Mouse (Mus musculus): ENCODE measurements around the gene Bhlha9. TPM values are rescaled to one million over a fixed set of nuclear protein-coding genes. Genes with fewer than 3 reads are reported as not detected.

The Bhlha9 gene
- polyA plus RNA-seq, 1 experiment: 3.0 TPM

DNA sequence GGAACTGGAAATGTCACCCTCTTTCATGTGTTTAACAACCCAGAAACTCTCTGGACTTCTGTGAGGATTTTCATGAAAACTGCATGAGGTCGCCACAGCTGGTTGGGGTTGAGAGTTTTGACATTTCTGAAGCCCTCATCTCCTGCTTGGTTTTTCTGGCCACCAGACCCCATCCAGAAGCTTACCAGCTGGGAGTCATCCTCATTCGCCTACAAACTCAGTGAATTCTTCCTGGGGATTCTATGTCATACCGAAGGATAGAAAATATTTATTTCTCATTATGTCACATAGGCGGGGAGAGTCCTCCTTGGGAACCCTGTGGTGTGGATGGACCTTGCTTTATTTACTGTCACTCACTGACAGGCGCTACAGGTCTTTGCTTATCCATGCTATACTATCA, 41.8 kb upstream of the Bhlha9 start:
- TF ChIP-seq CTCF (IDR thresholded peaks at IDR 0.05; ENCODE audit: borderline replicate concordance, insufficient read depth, low read depth, low read length): no peak
- Histone ChIP-seq H3K27ac (ENCODE audit: insufficient read depth, low read length) (no peak overlapping the region), H3K4me3 (replicated peaks; ENCODE audit: insufficient read depth, low read depth, low read length) (no peak overlapping the region), H3K4me1 (ENCODE audit: control insufficient read depth, insufficient read depth, low read length) (no peaks in the 10 kb centered on the region), H3K27me3 (ENCODE audit: control insufficient read depth, insufficient read depth, low read length) (no peaks in the 10 kb centered on the region)
- no peak for DNase-seq
- 89% methylated on average over 5 of the region's 5 CpGs for WGBS

GRCm38 (mm10) chr11:76639269-76639985, 32.8 kb upstream of the Bhlha9 start:
- TF ChIP-seq CTCF (IDR thresholded peaks at IDR 0.05; ENCODE audit: borderline replicate concordance, insufficient read depth, low read depth, low read length) (no peak), POLR2A (IDR thresholded peaks at IDR 0.05; ENCODE audit: borderline replicate concordance, insufficient read depth, low read length) (no peak)
- no peaks in the 10 kb centered on the region for H3K27me3 ChIP-seq (ENCODE audit: control insufficient read depth, insufficient read depth, low read length)
- H3K4me3 ChIP-seq (replicated peaks; ENCODE audit: insufficient read depth, low read depth, low read length): no peak overlapping the region
- peaks cover 3% of the 10 kb centered on the region; the same call in 1 of the 2 replicates for H3K4me1 ChIP-seq (ENCODE audit: control insufficient read depth, insufficient read depth, low read length)
- 19% methylated on average over 17 of the region's 17 CpGs for WGBS
- DNase-seq: peak; percentile 58 to 68
- H3K27ac ChIP-seq (ENCODE audit: insufficient read depth, low read length): no peak overlapping the region

- H3K4me3 ChIP-seq (replicated peaks; ENCODE audit: insufficient read depth, low read depth, low read length): no peak overlapping the region
- DNase-seq: no peak
- no peak overlapping the region for H3K27ac ChIP-seq (ENCODE audit: insufficient read depth, low read length)
- H3K27me3 ChIP-seq (ENCODE audit: control insufficient read depth, insufficient read depth, low read length): no peaks in the 10 kb centered on the region; the same call in 1 of the 2 replicates
- TF ChIP-seq POLR2A (IDR thresholded peaks at IDR 0.05; ENCODE audit: borderline replicate concordance, insufficient read depth, low read length) (no peak), CTCF (IDR thresholded peaks at IDR 0.05; ENCODE audit: borderline replicate concordance, insufficient read depth, low read depth, low read length) (no peak)
- H3K4me1 ChIP-seq (ENCODE audit: control insufficient read depth, insufficient read depth, low read length): peaks cover 3% of the 10 kb centered on the region; the same call in 1 of the 2 replicates
- WGBS: 77% methylated on average over 4 of the region's 4 CpGs
Measured at GRCm38 (mm10) chr11:76640231-76640630, 32.0 kb upstream of the Bhlha9 start.

GRCm38 (mm10) chr11:76644257-76644656, 28.0 kb upstream of the Bhlha9 start:
- Histone ChIP-seq H3K27me3 (ENCODE audit: control insufficient read depth, insufficient read depth, low read length) (no peaks in the 10 kb centered on the region; the same call in 1 of the 2 replicates), H3K4me1 (ENCODE audit: control insufficient read depth, insufficient read depth, low read length) (peaks cover 7% of the 10 kb centered on the region), H3K4me3 (replicated peaks; ENCODE audit: insufficient read depth, low read depth, low read length) (no peak overlapping the region), H3K27ac (ENCODE audit: insufficient read depth, low read length) (no peak overlapping the region)
- TF ChIP-seq CTCF (IDR thresholded peaks at IDR 0.05; ENCODE audit: borderline replicate concordance, insufficient read depth, low read depth, low read length): no peak
- TF ChIP-seq POLR2A (IDR thresholded peaks at IDR 0.05; ENCODE audit: borderline replicate concordance, insufficient read depth, low read length): no peak
- DNase-seq: no peak
- WGBS: 80% methylated on average over 6 of the region's 6 CpGs

DNA sequence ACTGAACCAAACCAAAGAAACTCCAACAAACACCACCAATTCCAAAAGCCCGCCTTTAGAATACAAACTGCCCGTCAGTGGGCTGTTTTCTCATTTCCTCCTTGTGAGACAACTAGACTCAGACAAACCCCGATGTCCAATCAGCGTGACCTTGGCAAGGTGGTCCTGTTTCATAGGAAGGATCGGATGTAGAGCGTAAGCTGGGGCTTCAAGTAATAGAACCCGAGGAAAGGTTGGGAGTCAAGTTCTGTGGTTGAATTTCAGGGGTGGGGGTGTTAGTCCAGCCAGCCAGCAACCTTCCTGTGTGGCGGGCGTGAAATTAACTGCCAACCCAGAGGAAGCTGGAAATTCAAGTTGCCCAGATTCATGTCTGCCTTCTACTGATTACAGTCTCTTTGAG, 27.2 kb upstream of the Bhlha9 start:
- H3K27ac ChIP-seq (ENCODE audit: insufficient read depth, low read length): no peak overlapping the region
- TF ChIP-seq POLR2A (IDR thresholded peaks at IDR 0.05; ENCODE audit: borderline replicate concordance, insufficient read depth, low read length): no peak
- no peak for TF ChIP-seq CTCF (IDR thresholded peaks at IDR 0.05; ENCODE audit: borderline replicate concordance, insufficient read depth, low read depth, low read length)
- WGBS: 82% methylated on average over 9 of the region's 9 CpGs

DNA sequence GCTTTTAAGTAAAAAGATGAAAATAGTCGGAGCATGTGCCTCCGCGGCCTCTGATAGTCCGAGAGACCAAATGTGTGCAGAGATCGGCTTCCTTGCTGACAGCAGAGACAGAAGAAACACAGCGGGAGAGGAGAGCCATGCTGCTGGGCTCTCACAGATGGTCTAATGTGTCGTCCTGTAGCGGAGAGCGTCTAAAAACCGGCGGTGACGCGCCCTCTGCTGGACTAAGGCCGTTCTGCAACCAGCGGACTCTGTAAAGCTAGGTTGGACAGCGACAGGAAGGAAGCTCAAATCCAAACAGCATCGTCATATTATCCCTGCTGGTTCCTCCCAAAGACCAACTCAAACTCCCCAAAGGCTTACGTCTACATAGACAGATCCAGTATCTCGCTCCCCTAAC, 26.3 kb upstream of the Bhlha9 start:
- DNase-seq: peak; percentile 93 to 96
- Histone ChIP-seq H3K4me1 (ENCODE audit: control insufficient read depth, insufficient read depth, low read length) (peaks cover 5% of the 10 kb centered on the region), H3K4me3 (replicated peaks; ENCODE audit: insufficient read depth, low read depth, low read length) (peak overlapping the region; percentile 28), H3K27ac (ENCODE audit: insufficient read depth, low read length) (no peak overlapping the region), H3K27me3 (ENCODE audit: control insufficient read depth, insufficient read depth, low read length) (no peaks in the 10 kb centered on the region; the same call in 1 of the 2 replicates)
- TF ChIP-seq POLR2A (IDR thresholded peaks at IDR 0.05; ENCODE audit: borderline replicate concordance, insufficient read depth, low read length): peak; percentile 32; the same call in 1 of the 2 replicates
- peak; percentile 96 for TF ChIP-seq CTCF (IDR thresholded peaks at IDR 0.05; ENCODE audit: borderline replicate concordance, insufficient read depth, low read depth, low read length)
- under 1% methylated on average over 19 of the region's 19 CpGs for WGBS

More for the DNA sequence above, 27.2 kb upstream of the Bhlha9 start:
- H3K27me3 ChIP-seq (ENCODE audit: control insufficient read depth, insufficient read depth, low read length): no peaks in the 10 kb centered on the region; the same call in 1 of the 2 replicates
- peaks cover 5% of the 10 kb centered on the region for H3K4me1 ChIP-seq (ENCODE audit: control insufficient read depth, insufficient read depth, low read length)
- no peak for DNase-seq
- no peak overlapping the region for H3K4me3 ChIP-seq (replicated peaks; ENCODE audit: insufficient read depth, low read depth, low read length)

- WGBS: 11% methylated on average over 7 of the region's 7 CpGs
- Histone ChIP-seq H3K4me1 (ENCODE audit: control insufficient read depth, insufficient read depth, low read length) (peaks cover 5% of the 10 kb centered on the region), H3K27ac (ENCODE audit: insufficient read depth, low read length) (no peak overlapping the region), H3K4me3 (replicated peaks; ENCODE audit: insufficient read depth, low read depth, low read length) (peak overlapping the region; percentile 12), H3K27me3 (ENCODE audit: control insufficient read depth, insufficient read depth, low read length) (no peaks in the 10 kb centered on the region; the same call in 1 of the 2 replicates)
- DNase-seq: peak; percentile 32 to 39
- TF ChIP-seq CTCF (IDR thresholded peaks at IDR 0.05; ENCODE audit: borderline replicate concordance, insufficient read depth, low read depth, low read length) (0 out of 2 replicates have a peak, but pooled peaks have one; percentile 3), POLR2A (IDR thresholded peaks at IDR 0.05; ENCODE audit: borderline replicate concordance, insufficient read depth, low read length) (no peak)
Measured at GRCm38 (mm10) chr11:76647062-76647461, 25.2 kb upstream of the Bhlha9 start.

DNA sequence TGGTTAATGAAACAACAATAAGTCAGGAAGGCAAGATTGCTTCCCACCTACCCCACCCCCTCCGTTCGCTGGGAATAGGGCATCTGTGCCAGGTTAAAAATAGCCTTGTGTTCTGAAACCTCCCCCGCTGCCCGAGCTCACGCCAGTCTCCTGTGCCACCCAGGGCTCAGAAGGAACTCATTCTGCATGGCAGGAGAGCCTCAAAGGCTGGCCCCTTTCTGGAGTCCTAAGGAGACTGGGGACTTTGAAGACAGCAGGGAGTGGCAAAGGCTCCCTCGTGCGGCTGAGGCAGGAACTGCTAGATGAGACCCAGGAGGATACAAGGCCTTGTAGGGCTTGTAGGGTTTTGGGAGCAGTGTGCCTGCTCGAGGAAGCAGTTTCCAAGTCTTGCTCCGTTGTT, 24.8 kb upstream of the Bhlha9 start:
- WGBS: 6% methylated on average over 9 of the region's 9 CpGs
- peaks cover 5% of the 10 kb centered on the region for H3K4me1 ChIP-seq (ENCODE audit: control insufficient read depth, insufficient read depth, low read length)
- peak overlapping the region; percentile 12 for H3K4me3 ChIP-seq (replicated peaks; ENCODE audit: insufficient read depth, low read depth, low read length)
- no peaks in the 10 kb centered on the region; the same call in 1 of the 2 replicates for H3K27me3 ChIP-seq (ENCODE audit: control insufficient read depth, insufficient read depth, low read length)
- TF ChIP-seq CTCF (IDR thresholded peaks at IDR 0.05; ENCODE audit: borderline replicate concordance, insufficient read depth, low read depth, low read length) (peak; percentile 80), POLR2A (IDR thresholded peaks at IDR 0.05; ENCODE audit: borderline replicate concordance, insufficient read depth, low read length) (no peak)
- DNase-seq: peak; percentile 67 to 78
- H3K27ac ChIP-seq (ENCODE audit: insufficient read depth, low read length): no peak overlapping the region
